Mouse (Mus musculus): ENCODE data around the gene Ptpn12.

Ptpn12 gene

DNA sequence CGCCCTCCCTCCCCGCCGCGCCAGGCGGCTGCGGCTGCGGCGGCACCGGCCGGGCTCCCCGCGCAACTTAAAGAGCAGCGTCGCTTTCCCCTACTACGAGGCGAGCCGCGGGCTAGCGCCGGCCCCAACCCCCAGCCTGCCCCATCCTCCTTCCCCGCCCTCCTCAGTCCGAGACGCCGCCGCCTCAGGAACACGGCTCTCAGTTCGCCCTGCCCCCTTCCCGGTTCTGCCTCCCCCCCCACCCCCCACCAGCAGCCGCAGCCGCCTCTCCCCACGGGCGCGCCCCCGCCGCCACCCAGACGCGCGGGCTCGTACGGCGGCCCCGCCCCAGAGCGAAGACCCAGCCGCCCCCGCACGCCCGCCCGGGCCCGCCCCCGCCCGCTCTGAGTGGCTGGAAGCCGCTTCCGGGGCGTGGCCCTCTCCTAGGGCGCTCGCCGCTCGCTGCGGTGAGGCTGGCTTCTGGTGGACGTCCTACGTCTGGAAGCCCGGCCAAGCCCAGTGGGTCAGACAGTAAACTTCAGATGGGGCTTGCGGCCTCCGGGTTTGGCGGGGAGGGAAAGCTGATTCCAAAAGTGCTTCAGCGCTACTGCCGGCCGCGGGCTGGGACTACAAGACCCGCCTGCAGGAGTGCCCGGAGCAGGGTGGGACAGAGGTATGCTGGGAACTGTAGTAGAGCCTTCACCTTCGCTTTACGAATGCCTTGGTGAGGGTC, at the start of gene Ptpn12:
TSS of gene Ptpn12 (minus strand) at position 92 of the 712 bp plus-strand sequence.
- DNase-seq (ENCODE audit: low spot score): peak; percentile 91

DNA sequence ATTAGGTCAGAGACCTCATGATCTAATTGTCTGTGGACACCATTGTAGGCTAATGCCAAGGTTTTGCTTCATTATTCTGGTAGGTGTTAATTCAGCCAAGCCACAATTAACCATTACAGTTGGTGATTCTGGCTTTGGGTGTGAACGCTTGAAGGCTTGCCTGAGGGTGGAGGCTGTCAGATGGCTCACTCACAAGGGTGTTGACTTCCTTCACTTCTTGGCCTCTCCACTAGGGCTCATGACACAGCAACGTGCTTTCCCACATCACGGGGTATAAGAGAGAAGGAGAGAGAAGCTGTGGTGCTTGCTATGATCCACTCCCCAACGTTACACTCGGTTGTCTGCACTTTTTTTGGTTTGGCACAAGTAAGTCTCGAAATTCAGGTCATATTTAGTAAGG, 35.5 kb upstream of the Ptpn12 start:
- DNase-seq (ENCODE audit: low spot score): no peak

DNA sequence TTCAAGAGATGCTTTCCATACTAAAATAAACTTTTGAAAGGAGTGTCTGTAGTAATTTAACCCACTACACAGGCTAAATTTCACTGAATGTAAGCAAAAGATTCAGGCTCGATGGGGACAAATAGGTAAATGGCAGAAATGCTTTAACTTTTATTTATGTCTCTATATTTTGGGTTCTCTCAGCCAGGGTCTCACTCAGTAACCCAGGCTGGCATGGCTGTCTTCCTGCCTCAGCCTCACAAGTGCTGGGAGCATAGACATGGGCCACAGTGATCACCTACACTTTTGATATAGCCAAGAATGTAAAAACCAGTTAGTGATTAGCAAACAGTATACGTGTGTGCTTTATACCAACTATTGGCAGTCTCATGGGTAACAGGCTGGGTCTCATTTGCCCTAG, 1.5 kb upstream of the Ptpn12 start:
- DNase-seq (ENCODE audit: low spot score): no peak

DNA sequence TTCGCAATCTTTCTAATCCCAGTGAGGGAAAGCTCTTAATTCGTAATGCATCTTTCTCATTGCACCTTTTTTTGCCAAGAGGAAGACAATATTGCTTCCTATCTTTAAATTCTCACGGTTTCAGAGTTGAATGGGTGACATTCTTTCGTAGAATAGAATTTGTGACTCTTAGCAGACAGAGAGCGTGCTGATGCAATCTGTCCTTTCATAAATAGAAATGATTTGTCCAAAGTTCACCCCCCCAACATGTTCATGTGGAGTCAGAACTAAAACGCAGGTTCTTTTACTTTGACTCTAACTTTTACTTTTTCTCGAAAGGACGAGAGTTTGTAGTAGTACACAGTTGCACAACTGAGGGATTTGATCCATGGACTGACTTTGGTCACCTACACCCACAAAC, 884 bp upstream of the Ptpn12 start:
- DNase-seq (ENCODE audit: low spot score): no peak

DNA sequence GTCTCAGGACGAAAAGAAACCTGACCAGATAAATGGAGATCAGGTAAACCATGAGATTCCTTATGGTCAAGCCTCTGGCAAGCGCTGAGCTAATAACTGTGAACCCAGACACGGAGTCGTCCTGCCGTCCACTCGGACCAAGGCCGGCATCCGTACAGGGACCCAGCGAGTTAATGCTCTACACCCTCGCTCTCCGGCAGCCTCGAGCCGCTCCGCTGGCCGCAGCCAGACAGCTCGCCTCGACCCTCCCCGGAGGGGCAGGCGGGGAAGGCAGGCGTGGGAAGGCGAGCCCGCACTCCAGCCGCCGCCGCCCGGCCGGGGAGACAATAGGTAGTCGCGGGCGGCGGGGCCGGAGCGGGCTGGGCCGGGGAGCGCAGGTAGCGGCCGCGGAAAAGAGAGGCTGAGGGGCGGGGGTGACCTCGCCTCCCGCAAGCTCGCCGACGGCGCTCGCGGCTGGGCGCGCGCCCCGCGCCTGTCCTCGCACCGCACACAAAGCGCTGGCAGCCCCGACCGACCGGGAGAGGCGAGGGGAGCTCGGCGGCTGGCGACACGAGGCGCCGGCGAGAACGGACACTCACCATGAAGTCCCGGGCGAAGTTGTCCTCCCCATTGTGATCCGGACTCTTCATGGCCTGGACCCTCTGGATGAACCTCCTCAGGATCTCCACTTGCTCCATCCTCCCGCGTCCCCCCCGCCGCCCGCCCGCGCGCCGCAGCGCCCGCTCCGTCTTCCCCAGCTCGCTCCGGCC, 466 bp downstream of the Ptpn12 start:
- DNase-seq (ENCODE audit: low spot score): peak; percentile 41

DNA sequence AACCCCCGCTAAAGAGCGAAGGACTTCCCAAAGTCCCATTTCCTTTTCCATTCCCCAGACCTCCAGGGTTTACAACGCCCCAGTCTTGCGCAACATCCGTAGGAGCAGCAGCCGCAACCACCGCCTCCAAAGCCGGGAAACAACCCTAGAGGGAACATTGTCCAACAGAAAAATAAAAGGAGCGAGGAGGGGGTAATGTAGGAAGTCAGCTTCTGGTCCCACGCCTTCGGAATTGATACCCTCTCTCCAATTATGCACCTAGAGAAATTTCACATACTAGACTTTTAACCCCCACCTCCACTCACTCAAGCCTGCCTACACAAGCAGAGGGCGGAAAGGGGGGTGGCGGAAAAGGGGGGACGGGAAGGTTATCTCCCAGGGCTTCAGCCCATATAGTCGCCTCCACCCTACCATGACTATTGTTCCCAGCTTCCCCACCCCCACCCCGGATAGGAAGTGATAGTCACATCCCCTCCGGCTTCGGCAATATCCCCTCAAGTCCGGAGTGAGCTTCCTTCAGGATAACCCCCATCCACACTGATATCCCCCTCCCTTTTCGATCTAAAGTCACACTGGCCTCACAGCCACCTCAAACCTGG, 1.1 kb downstream of the Ptpn12 start:
- peak; percentile 66 for DNase-seq (ENCODE audit: low spot score)

DNA sequence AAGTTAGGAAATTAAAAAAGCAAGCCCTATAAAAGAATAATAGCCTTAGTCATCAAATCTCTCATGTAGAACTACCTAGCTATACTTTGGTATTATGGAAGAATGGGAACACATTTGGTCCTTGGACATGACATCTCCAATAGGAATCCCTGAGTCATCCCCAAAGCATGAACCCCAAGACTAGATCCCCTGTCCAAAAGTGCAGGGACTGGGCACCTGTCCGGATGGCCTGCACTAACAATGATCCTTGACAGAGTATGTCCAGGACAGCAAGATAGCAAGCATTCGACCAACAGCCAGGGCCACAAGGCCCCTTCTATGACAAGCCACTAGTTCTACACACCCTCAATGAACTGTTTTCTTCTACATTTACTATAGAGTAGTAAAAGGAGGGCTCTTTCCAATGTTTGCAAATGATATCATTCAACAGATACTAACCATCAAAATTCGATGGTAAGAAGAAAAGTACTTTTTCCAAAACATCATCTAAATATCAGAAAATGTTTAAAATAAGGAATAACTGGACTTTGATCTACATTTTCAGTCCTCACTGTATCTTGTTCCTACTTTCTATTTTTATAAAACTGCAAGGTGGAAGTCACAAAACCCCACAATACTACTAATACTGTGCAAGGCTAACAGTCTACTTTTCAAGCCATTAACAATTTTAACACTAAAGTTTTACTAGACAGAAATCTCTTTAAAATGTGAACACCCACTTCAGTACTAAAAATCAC, 2.0 kb downstream of the Ptpn12 start:
- DNase-seq (ENCODE audit: low spot score): no peak

DNA sequence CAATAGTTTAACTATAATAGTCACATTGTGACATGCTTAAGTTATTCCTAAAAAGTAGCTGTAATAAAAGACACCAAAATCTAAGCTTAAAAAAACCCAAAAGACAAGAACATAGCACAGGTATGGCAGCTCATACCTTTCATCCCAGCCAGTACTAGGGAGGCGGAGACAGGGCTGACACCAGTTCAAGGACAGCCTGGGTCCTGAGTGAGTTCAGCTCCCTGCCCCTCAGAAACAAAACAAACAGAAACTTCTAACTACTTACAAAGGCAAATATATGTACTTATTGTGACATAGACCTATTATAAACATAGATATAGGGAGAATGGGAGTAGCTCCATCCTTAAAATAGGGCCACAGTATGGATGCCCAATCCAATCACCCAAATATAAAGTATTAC, 3.2 kb downstream of the Ptpn12 start:
- no peak for DNase-seq (ENCODE audit: low spot score)

DNA sequence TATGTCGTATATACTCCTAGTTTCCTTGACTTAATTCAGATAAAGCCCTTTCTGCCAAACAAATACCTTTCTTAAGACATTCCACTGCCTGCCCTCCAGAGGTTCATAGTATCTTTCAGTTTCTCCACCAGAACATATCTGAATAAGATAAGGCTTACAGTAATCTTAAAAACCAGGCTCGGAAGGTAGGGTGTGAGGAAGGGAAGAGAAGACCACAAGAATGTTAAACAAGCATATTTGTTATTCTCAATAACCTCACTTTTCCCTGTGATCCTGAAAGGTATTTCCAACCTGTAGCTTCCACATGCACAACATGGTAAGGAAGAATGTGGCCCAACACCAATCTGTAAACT, 5.0 kb downstream of the Ptpn12 start:
- no peak for DNase-seq (ENCODE audit: low spot score)

DNA sequence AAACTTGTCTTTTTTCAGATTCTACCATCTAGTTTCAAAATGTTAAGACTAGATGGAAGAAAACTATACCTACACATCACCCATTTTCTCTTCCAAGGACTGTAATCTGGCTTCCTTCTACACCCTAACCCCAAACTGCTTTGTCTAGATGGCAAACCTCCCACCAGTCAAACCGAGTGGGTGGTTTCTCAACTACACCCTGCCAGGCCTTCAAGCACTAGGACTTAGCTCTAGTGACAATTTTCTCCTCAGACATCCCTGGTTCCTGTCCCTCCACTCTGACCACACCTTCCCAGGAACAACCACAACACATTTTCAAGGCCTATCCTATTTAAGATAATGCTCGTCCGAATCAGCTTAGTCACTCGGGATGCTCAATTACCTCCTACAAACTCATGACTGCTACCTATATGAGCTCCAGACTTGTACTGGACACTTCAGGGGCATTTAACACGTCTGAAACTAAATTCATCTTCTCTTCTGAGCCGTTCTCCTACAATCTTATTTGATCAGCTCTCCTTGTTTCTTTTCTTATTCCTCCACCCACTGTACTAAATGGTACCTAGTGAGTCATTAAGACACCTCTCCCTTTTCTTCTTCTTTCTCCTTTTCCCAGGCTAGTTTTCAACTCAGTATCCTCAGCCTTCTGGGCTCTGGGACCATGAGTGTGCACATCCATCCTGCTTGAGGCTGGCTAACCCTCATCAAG, 5.5 kb downstream of the Ptpn12 start:
- DNase-seq (ENCODE audit: low spot score): no peak

DNA sequence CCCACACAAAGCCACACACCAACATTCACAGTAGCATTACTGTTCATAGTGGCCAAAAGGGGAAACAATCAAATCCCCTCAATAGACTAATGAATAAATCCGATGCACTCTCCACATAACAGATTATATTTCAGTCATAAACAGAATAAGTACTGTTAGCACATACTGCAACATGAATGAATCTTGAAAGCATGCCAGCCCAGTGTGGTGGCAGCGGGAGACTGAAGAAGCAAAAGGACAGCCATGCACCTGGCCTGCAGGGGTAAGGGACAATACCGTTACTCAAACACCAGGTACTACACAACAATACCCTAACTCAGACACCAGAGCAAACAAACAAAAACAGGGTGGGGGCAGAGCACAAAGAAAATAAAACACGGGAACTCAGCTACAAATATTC, 6.7 kb downstream of the Ptpn12 start:
- no peak for DNase-seq (ENCODE audit: low spot score)

DNA sequence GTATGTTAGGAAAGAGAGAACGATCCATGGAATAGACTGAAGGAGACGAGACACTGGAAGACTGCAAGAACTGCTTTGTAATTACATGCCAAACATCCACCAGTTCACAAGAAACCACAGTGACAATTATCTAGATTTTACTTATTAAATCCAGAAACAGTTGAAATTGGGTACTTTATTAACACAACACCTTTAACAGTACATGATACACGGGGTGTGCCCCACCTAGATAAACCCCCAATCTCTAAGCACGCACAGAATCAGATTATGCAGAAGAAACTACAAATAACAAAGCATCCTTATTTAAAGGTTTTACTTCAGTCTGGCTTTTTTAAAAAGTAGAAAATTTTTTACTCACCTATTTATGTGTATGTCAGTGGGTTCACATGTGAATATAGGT, 8.6 kb downstream of the Ptpn12 start:
- DNase-seq (ENCODE audit: low spot score): no peak

DNA sequence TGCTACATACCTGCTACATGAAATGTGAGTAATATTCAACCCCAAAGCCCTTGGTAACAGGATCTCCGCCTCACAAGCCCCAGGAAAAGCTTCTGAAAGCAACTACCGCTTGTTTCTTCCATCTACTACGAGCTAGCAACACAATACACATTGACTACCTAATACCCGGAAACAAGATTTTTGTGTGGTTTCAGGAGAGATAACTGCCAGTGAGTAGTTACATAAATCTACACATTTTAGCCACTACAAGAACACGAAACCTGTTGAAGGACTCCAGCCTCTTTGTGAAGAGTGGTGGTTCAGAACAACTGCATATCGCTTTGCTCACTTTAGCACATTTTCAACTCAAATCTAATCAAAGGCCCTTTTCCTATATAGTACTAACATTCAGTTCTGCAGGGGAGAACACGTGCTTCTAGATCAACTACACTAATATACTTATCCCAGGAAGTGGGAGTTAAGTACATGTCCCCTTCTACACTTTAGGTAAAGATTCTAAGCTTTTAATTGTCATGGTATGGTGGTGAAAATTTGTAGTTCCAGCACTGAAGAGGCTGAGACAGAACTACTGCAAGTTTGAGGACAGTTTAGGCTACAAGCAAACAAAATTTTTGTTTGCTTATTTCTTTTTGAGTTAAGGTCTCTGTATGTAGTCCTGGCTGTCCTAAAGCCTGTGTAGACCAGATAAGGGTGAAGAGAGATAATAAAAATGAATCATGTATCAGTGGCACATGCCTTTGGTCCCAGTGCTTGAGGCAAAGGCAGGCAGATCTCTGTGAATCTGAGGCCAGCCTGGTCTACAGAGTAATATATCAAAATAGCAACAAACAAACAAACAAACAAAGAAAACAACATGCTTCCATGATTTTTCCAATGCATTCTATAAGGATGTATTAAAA, 9.3 kb downstream of the Ptpn12 start:
- DNase-seq (ENCODE audit: low spot score): no peak

DNA sequence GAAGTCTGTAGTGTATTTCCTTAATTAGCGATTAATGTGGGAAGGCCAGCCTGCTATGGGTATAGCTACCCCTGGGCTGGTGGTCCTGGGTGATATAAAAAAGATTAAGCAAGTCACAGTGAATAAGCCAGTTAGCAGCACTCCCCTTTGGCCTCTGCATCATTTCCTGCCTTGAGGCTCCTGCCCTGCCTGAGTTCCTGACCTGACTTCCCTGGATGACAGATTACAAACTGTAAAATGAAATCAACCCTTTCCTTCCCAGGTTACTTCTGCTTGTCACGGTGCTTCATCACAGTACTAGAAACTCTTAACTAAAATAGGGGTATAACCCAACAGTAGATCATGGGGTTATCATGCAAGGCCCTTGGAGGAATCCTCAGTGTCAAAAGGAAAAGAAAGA, 10.2 kb downstream of the Ptpn12 start:
- no peak for DNase-seq (ENCODE audit: low spot score)

DNA sequence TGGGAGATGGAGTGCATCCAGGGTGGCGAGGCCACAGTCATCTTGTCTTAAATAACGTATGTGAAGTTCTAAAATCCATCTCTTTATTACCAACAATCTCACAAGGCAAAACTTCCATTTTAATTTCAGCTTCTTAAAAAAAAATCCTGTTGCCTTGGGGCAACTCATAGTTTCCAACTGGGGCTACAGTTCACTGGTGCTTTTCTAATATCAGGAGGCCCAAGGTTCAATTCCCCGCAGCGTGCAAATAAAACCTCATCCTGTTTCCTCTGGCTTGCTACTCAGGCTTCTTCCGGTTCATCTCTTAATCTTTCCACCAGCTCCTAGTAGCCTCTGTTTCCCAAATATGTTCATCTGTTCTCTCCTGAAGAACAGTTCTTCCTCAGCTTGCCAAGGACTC, 17.6 kb downstream of the Ptpn12 start:
- no peak for DNase-seq (ENCODE audit: low spot score)

DNA sequence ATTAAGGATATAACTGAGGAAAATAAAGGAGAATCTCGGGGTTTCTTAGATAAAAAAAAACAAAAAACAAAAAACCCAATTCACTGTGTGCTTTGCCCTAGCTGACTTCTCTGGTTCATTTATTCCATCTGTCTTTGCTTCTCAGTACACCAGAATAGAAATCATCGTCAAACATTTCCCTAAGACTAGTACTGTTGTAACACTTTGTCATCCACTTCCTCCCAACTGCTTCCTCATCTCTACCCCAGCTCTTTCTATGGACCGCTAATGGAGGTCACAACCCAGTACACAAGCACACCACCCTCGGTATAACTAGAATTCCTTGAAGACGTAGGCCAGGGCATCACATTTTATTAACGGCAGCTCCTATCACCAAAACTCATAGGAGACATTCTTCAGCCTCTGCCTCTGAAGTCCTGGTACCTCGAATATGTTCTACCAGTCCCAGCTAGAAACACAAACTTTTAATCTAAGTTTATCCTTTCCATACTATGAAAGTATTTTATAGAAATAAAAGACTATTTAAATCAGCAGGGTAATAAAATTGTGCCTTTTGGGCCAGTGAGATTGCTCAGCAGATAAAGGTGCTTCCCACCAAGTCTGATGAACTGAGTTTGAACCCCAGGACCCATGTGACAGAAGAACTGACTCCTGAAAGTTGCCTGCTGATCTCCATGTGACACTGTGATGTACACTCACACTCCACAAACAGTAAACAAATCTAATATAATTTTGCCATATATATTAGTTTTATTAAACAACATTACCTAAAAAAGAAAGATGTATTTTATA, 19.8 kb downstream of the Ptpn12 start:
- no peak for DNase-seq (ENCODE audit: low spot score)

DNA sequence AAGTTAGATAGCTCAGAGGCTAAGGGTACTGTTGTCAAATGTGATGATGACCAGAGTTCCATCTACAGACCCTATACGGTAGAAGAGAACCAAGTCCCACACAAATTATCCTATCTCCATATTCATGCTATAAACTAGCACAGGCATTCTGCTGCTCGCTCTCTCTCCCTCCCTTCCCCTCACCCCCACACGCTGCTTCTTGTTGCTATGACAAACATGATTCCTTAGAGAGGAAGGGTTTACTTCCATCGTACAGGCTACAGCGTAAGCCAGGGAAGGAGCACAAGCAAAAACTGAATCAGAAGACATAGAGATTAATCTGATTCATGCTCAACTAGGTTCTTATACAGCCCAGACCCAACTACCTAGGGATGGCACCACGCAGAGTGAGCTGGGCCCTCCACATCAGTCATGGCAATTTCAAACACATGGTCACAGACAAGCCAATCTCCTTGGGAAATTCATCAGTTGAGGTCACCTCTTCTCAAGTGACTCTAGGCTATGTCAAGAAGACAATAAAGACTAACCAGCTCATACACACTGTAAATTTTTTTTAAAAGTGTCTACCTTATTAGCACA, 21.2 kb downstream of the Ptpn12 start:
- DNase-seq (ENCODE audit: low spot score): no peak

DNA sequence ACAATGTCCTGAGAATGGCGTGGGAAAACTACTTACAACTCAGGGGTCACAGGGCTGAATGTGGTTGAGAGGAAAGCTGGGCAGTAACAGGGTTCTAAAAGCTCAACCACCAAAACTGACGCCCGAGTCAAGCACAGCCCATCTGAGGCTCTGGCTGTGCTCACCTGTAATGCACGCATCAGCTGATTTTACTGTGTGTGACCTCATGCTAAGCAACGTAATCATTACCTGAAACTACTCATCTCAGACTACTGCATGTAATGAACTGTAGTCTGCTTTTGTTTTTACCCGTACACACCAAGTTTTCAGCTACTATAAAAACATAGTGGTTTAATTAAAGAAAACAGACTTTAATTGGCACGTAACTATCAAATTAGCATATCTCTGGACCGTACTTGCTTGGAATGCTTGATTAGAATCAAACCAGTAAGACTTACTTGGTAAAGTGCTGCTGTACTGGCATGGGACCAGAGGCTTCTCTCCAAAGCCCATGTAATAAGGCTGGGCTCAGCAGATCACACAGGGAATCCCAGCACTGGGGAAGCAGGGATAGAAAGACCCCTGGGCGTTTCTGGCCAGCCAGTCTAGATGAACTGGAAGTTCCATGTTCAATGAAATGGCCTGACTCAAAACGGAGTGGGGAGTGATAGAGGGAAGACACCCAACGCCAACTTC, 22.2 kb downstream of the Ptpn12 start:
- DNase-seq (ENCODE audit: low spot score): no peak

DNA sequence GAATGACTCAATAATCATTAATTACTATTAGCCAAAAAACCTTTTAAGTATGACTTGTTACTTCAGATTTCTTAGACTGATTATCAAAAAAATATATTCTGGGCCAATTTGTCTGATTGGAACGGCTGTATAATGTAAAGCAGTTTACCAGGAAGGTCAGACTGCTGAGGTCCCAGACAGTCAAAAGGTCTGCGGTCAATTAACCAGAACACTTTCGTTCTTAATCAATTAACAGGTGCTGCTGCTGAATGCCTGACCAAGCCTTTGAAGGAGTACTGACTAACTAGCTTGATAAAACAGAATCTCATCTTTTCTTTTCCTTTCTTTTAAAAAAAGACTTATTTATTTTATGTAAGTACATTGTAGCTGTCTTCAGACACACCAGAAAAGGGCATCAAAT, 23.1 kb downstream of the Ptpn12 start:
- DNase-seq (ENCODE audit: low spot score): no peak

Data from ovary, postnatal 14 days (tissue).